Mouse (Mus musculus) spleen, postnatal 36 days (tissue): ENCODE measurements around the gene Gm12166.

ENCODE experiments used
- DNase-seq, 2 experiments: peaks; one replicate each; pipeline ENCODE4 v3.0.0; 2022; ENCODE audit warnings: low spot score in 2 of 2, mixed read lengths in 1 of 2

Gm12166 gene

GRCm38 (mm10) chr11:46016061-46016460 is 36.1 kb downstream of the Gm12166 start:
- DNase-seq, result peak; percentile 26 to 32
